ENCODE assay signal across 8 mouse cellular contexts in genomic region chr2:30473431-30474031, GRCm38 (mm10). TPM values are rescaled to one million over a fixed set of nuclear protein-coding genes. Genes with fewer than 3 reads are reported as not detected.
A peak's percentile ranks its signal among the peaks of the same experiment; 100 is the strongest.
DNase-seq lines count a peak whose midpoint lies in the region; ATAC-seq and TF ChIP-seq lines count a peak whose summit lies in the region.

No protein-coding gene starts in this region.

- intact Hi-C loops in heart, postnatal 25 days (cut with DNase I) = loop anchor here (2.0 to 5.0 kb wide), 3 partner anchors 121 to 234 kb away; partner anchors contain the start of gene Cstad

- no peaks in the 10 kb centered on the region for H3K9me3 ChIP-seq in heart, embryonic 10.5 days
- no peaks in the 10 kb centered on the region for H3K9me3 ChIP-seq in intestine, embryonic 14.5 days (ENCODE audit: control insufficient read depth, low read length)

- H3K27me3 ChIP-seq in heart, embryonic 10.5 days (ENCODE audit: insufficient read depth, poor library complexity, severe bottlenecking) = peaks cover 29% of the 10 kb centered on the region
- H3K27me3 ChIP-seq in intestine, embryonic 14.5 days (replicated peaks; ENCODE audit: control insufficient read depth, insufficient read depth, low read length) = no peaks in the 10 kb centered on the region
- H3K27me3 ChIP-seq in small intestine, adult 2 months (ENCODE audit: control insufficient read depth, insufficient read depth, low read length) = no peaks in the 10 kb centered on the region

- H3K9ac ChIP-seq in intestine, embryonic 14.5 days (ENCODE audit: low read length) = peak overlapping the region; percentile 99

- H3K27ac ChIP-seq in heart, embryonic 10.5 days = peak overlapping the region; percentile 97
- peak overlapping the region; percentile 90 for H3K27ac ChIP-seq in cortical plate, adult 2 months (ENCODE audit: insufficient read depth, low read length)
- peak overlapping the region; percentile 96 for H3K27ac ChIP-seq in intestine, embryonic 14.5 days (ENCODE audit: low read depth)
- H3K27ac ChIP-seq in small intestine, adult 2 months (ENCODE audit: insufficient read depth, low read depth, low read length) = peak overlapping the region; percentile 21; the same call in 1 of the 2 replicates

- ATAC-seq in CD4-positive, CD25-positive, alpha-beta regulatory T cell, adult 4 months = peak; percentile 21
- peak; percentile 23 for ATAC-seq in intestine, embryonic 14.5 days (replicated peaks; ENCODE audit: low FRiP score, low TSS enrichment, low read depth)

- no peak for TF ChIP-seq CTCF in cortical plate, adult 2 months (IDR thresholded peaks at IDR 0.05; ENCODE audit: extremely low read depth, insufficient read depth, low read length)
- TF ChIP-seq CTCF in small intestine, adult 2 months (IDR thresholded peaks at IDR 0.05; ENCODE audit: extremely low read depth, insufficient read length, insufficient replicate concordance, low read depth, low read length) = no peak

- no peak for TF ChIP-seq POLR2A in cortical plate, adult 2 months (IDR thresholded peaks at IDR 0.05; ENCODE audit: extremely low read depth, insufficient read depth, low read length)
- TF ChIP-seq POLR2A in small intestine, adult 2 months (IDR thresholded peaks at IDR 0.05; ENCODE audit: low read depth, low read length) = no peak

- peak overlapping the region; percentile 81 for H3K4me3 ChIP-seq in heart, embryonic 10.5 days
- H3K4me3 ChIP-seq in cortical plate, adult 2 months (ENCODE audit: insufficient read depth, low read length) = peak overlapping the region; percentile 52
- peak overlapping the region; percentile 89 for H3K4me3 ChIP-seq in intestine, embryonic 14.5 days (ENCODE audit: low read depth, low read length)
- H3K4me3 ChIP-seq in small intestine, adult 2 months (ENCODE audit: low read depth, low read length) = peak overlapping the region; percentile 83

- H3K4me1 ChIP-seq in heart, embryonic 10.5 days = peaks cover 49% of the 10 kb centered on the region
- no peaks in the 10 kb centered on the region for H3K4me1 ChIP-seq in cortical plate, adult 2 months (ENCODE audit: control insufficient read depth, insufficient read depth, low read length)
- H3K4me1 ChIP-seq in intestine, embryonic 14.5 days (replicated peaks; ENCODE audit: control insufficient read depth, insufficient read depth, low read length) = peaks cover 20% of the 10 kb centered on the region
- H3K4me1 ChIP-seq in small intestine, adult 2 months (ENCODE audit: control insufficient read depth, insufficient read depth, insufficient read length, low read length) = peaks cover 24% of the 10 kb centered on the region

- no peaks in the 10 kb centered on the region for H3K36me3 ChIP-seq in heart, embryonic 10.5 days
- no peaks in the 10 kb centered on the region for H3K36me3 ChIP-seq in intestine, embryonic 14.5 days (ENCODE audit: control insufficient read depth, insufficient read depth, low read length)
- H3K36me3 ChIP-seq in small intestine, adult 2 months (ENCODE audit: control insufficient read depth, insufficient read depth, low read length) = no peaks in the 10 kb centered on the region

- peak; percentile 84 for DNase-seq in heart, embryonic 10.5 days (ENCODE audit: low spot score)
- DNase-seq in heart, postnatal 25 days (ENCODE audit: low spot score) = no peak
- DNase-seq in intestine, embryonic 14.5 days (ENCODE audit: low spot score) = no peak
- peak; percentile 42 to 57 for DNase-seq in lung, adult 18-20 months
- DNase-seq in cerebellum, adult 11 months = no peak

- WGBS in heart, embryonic 10.5 days = 5% methylated on average over 80 of the region's 80 CpGs
- 0% methylated on average over 55 of the region's 80 CpGs for WGBS in intestine, embryonic 14.5 days
- WGBS in small intestine, adult 2 months = 2% methylated on average over 80 of the region's 80 CpGs

- H3K4me2 ChIP-seq in intestine, embryonic 14.5 days (ENCODE audit: low read length) = peak overlapping the region; percentile 99

RNA-seq across cellular contexts. Expression of gene Ier5l, which starts 0.5 kb away (rescaled TPM):
- 1.00 and 2.2 TPM in 2 replicates for polyA plus RNA-seq in heart, embryonic 10.5 days (2016; fragmentation: Nextera tagmentation; extraction: Ambion mirVana)
- 1 to 10 TPM; 4.1 to 6.9 TPM for total RNA-seq in heart, postnatal 25 days (2021)
- polyA plus RNA-seq in CD4-positive, CD25-positive, alpha-beta regulatory T cell, adult 4 months (2017; shearing (Covaris generic)) = under 1 TPM in 1 of 2 experiments, not detected in 1; 0.20 TPM
- 19.5 and 22.1 TPM in 2 replicates for polyA plus RNA-seq in cortical plate, adult 2 months (2012; rRNA removed)
- 2.1 TPM in 2 replicates for polyA plus RNA-seq in intestine, embryonic 14.5 days (2014; fragmentation: Nextera tagmentation; extraction: Ambion mirVana)
- 11.5 and 13.4 TPM in 2 replicates for polyA plus RNA-seq in small intestine, adult 2 months (2012; rRNA removed)

RNA-seq across cellular contexts. Expression of gene Ptpa, which starts 57.7 kb away (rescaled TPM):
- polyA plus RNA-seq in heart, embryonic 10.5 days (2016; fragmentation: Nextera tagmentation; extraction: Ambion mirVana) = 129 and 140 TPM in 2 replicates
- 10 to 100 TPM; 91.2 to 92.3 TPM for total RNA-seq in heart, postnatal 25 days (2021)
- 10 to 100 TPM; 37.8 to 86.7 TPM for polyA plus RNA-seq in CD4-positive, CD25-positive, alpha-beta regulatory T cell, adult 4 months (2017; shearing (Covaris generic))
- polyA plus RNA-seq in cortical plate, adult 2 months (2012; rRNA removed) = 167 and 176 TPM in 2 replicates
- 76.6 and 78.2 TPM in 2 replicates for polyA plus RNA-seq in intestine, embryonic 14.5 days (2014; fragmentation: Nextera tagmentation; extraction: Ambion mirVana)
- polyA plus RNA-seq in small intestine, adult 2 months (2012; rRNA removed) = 55.4 and 102 TPM in 2 replicates

RNA-seq across cellular contexts. Expression of gene Crat, which starts 57.9 kb away (rescaled TPM):
- polyA plus RNA-seq in heart, embryonic 10.5 days (2016; fragmentation: Nextera tagmentation; extraction: Ambion mirVana) = 36.1 and 55.2 TPM in 2 replicates
- total RNA-seq in heart, postnatal 25 days (2021) = 100 to 1,000 TPM; 433 to 486 TPM
- 1 to 10 TPM; 1.1 to 2.2 TPM for polyA plus RNA-seq in CD4-positive, CD25-positive, alpha-beta regulatory T cell, adult 4 months (2017; shearing (Covaris generic))
- polyA plus RNA-seq in cortical plate, adult 2 months (2012; rRNA removed) = 44.7 and 50.9 TPM in 2 replicates
- polyA plus RNA-seq in intestine, embryonic 14.5 days (2014; fragmentation: Nextera tagmentation; extraction: Ambion mirVana) = 22.6 and 25.3 TPM in 2 replicates
- polyA plus RNA-seq in small intestine, adult 2 months (2012; rRNA removed) = 77.8 and 176 TPM in 2 replicates

Comparison
In these comparisons a context has a peak if more than half of its experiments do, and no peak if none do; other contexts are left out.
1. DNase-seq: peak in heart, embryonic 10.5 days (single experiment) and lung, adult 18-20 months (2 of 2); none in heart, postnatal 25 days (single experiment), intestine, embryonic 14.5 days (single experiment) and cerebellum, adult 11 months (single experiment).
2. H3K27ac ChIP-seq: peak in every context shown above with its lines; median percentile 97 in heart, embryonic 10.5 days; 96 in intestine, embryonic 14.5 days; 90 in cortical plate, adult 2 months; 21 in small intestine, adult 2 months.
3. Peak in every context shown above with its lines, with median percentiles within 50 percentile points of each other: H3K4me3 ChIP-seq.